Mouse (Mus musculus) midbrain, embryonic 16.5 days (tissue): ENCODE results near the gene Tmem132c. TPM values are rescaled to one million over a fixed set of nuclear protein-coding genes. Genes with fewer than 3 reads are reported as not detected.

Source experiments
- ATAC-seq: fragments of 200-750 bp; cut with Nextera tagmentation; 2 replicates; pipeline ENCODE4 v1.8.0; 2017; ENCODE audit warnings: moderate TSS enrichment
- H3K27ac ChIP-seq: fragments of 300-500 bp; sonication (generic); 2 replicates; pipeline ENCODE4 v1.5.1; 2014; ENCODE audit warnings: mild to moderate bottlenecking, low read length, mixed read lengths
- H3K27me3 ChIP-seq: fragments of 300-500 bp; sonication (generic); 2 replicates; pipeline ENCODE4 v1.6.1; 2014; ENCODE audit warnings: low read depth, low read length, mixed read lengths; ENCODE audit not compliant: control insufficient read depth, insufficient read depth
- H3K36me3 ChIP-seq: fragments of 300-500 bp; sonication (generic); 2 replicates; pipeline ENCODE4 v1.6.1; 2014; ENCODE audit warnings: mild to moderate bottlenecking, low read length, moderate library complexity, mixed read lengths; ENCODE audit not compliant: control insufficient read depth, insufficient read depth
- H3K4me1 ChIP-seq: fragments of 300-500 bp; sonication (generic); 2 replicates; pipeline ENCODE4 v1.6.1; 2014; ENCODE audit warnings: mild to moderate bottlenecking, low read length, mixed read lengths; ENCODE audit not compliant: control insufficient read depth, insufficient read depth
- H3K4me2 ChIP-seq: fragments of 300-500 bp; sonication (generic); 2 replicates; pipeline ENCODE4 v1.6.1; 2014; ENCODE audit warnings: mild to moderate bottlenecking, low read length, mixed read lengths
- H3K4me3 ChIP-seq: fragments of 300-500 bp; sonication (generic); 2 replicates; pipeline ENCODE4 v1.5.1; 2014; ENCODE audit warnings: low read depth, mild to moderate bottlenecking, low read length, moderate library complexity, mixed read lengths
- H3K9ac ChIP-seq: fragments of 300-500 bp; sonication (generic); 2 replicates; pipeline ENCODE4 v1.6.1; 2014; ENCODE audit warnings: low read depth, low read length, mixed read lengths
- H3K9me3 ChIP-seq: fragments of 300-500 bp; sonication (generic); replicated peaks from 2 replicates; pipeline ENCODE4 v1.6.1; 2014; ENCODE audit warnings: mild to moderate bottlenecking, low read length, mixed read lengths; ENCODE audit not compliant: control insufficient read depth, poor library complexity, severe bottlenecking
- WGBS: fragments of 180-500 bp; shearing (Covaris S2); extraction: QIAGEN DNeasy Blood & Tissue Kit; methylation state at CpG from one replicate; pipeline ENCODE4 v1.1.7; 2014; 5-methylcytosine and 5-hydroxymethylcytosine counted together
- polyA plus RNA-seq: library from polyadenylated mRNA; unstranded; fragments of >200 nt; fragmentation: Nextera tagmentation; extraction: Ambion mirVana; gene quantifications from 2 replicates; pipeline ENCODE4 v1.2.1, GENCODE M21; 2015

Tmem132c gene
- polyA plus RNA-seq, 1 experiment from 2014 or later = 11.8 TPM

- H3K27ac ChIP-seq = no peak overlapping the region
- no peak overlapping the region for H3K4me2 ChIP-seq
- ATAC-seq = no peak
- H3K36me3 ChIP-seq = peaks cover 4% of the 10 kb centered on the region; the same call in 1 of the 2 replicates
- WGBS = 96% methylated on average over 6 of the region's 6 CpGs
- no peak overlapping the region for H3K4me3 ChIP-seq
- H3K27me3 ChIP-seq = no peaks in the 10 kb centered on the region
- peaks cover 42% of the 10 kb centered on the region for H3K4me1 ChIP-seq
- no peaks in the 10 kb centered on the region for H3K9me3 ChIP-seq
- no peak overlapping the region for H3K9ac ChIP-seq
Measured at GRCm38 (mm10) chr5:127612397-127612796, 370.8 kb downstream of the Tmem132c start.
